Mouse (Mus musculus): Measurements from ENCODE around the gene Hist1h1c.

GRCm38 (mm10) chr13:23756790-23757189 lies 18.2 kb downstream of the Hist1h1c start, which contains the start of gene Hist1h4b:
- TF ChIP-seq CHD2 (IDR thresholded peaks at IDR 0.05; ENCODE audit: low read depth, low read length) (no peak), ZC3H11A (IDR thresholded peaks at IDR 0.05; ENCODE audit: borderline replicate concordance, low read depth, low read length) (no peak)
